Mouse (Mus musculus) embryo, embryonic 9.5 days (tissue): ENCODE data around the gene Abhd11.

Experiments
- DNase-seq: peaks from one replicate; pipeline ENCODE4 v3.0.0-alpha.2; 2017; ENCODE audit errors: extremely low spot score

Gene Abhd11

GRCm38 (mm10) chr5:134986298-134987268 lies 22.4 kb upstream of the Abhd11 start:
- DNase-seq: no peak

GRCm38 (mm10) chr5:134989166-134989565 lies 19.8 kb upstream of the Abhd11 start:
- no peak for DNase-seq

- no peak for DNase-seq
These were observed 19.2 kb upstream of the Abhd11 start for GRCm38 (mm10) chr5:134989741-134990140.

- no peak for DNase-seq
These were observed 16.4 kb upstream of the Abhd11 start for GRCm38 (mm10) chr5:134992566-134992965.

GRCm38 (mm10) chr5:134998359-134998758 lies 10.6 kb upstream of the Abhd11 start:
- no peak for DNase-seq

- no peak for DNase-seq
These were observed 9.2 kb upstream of the Abhd11 start for GRCm38 (mm10) chr5:134999797-135000196.

- no peak for DNase-seq
These were observed 8.2 kb upstream of the Abhd11 start for GRCm38 (mm10) chr5:135000751-135001150.

- DNase-seq: peak; percentile 77
These were observed 7.6 kb upstream of the Abhd11 start for GRCm38 (mm10) chr5:135001309-135001708.

- no peak for DNase-seq
These were observed 6.8 kb upstream of the Abhd11 start for GRCm38 (mm10) chr5:135002151-135002550.

- DNase-seq: no peak
These were observed 965 bp upstream of the Abhd11 start for GRCm38 (mm10) chr5:135007802-135008571.

- peak; percentile 93 for DNase-seq
These were observed 803 bp downstream of the Abhd11 start for GRCm38 (mm10) chr5:135009590-135010319.

- DNase-seq: no peak
These were observed 1.4 kb downstream of the Abhd11 start for GRCm38 (mm10) chr5:135010320-135010709.

GRCm38 (mm10) chr5:135010841-135011743 lies 2.1 kb downstream of the Abhd11 start:
- no peak for DNase-seq

GRCm38 (mm10) chr5:135011809-135012613 lies 3.1 kb downstream of the Abhd11 start:
- peak; percentile 48 for DNase-seq

- peak; percentile 86 for DNase-seq
These were observed 3.9 kb downstream of the Abhd11 start for GRCm38 (mm10) chr5:135012671-135013441.

GRCm38 (mm10) chr5:135015497-135015896 lies 6.5 kb downstream of the Abhd11 start:
- DNase-seq: peak; percentile 81

- no peak for DNase-seq
These were observed 7.3 kb downstream of the Abhd11 start for GRCm38 (mm10) chr5:135016224-135016759.

- DNase-seq: no peak
These were observed 12.9 kb downstream of the Abhd11 start for GRCm38 (mm10) chr5:135021814-135022213.
